Mouse (Mus musculus): Measurements from ENCODE around the gene Cntln. TPM values are rescaled to one million over a fixed set of nuclear protein-coding genes. Genes with fewer than 3 reads are reported as not detected.

Cntln gene
- total RNA-seq (2021), result 10 to 100 TPM; 23.6 to 24.4 TPM
- long read RNA-seq, experiment 1, partial matches to known transcripts, result 0 of 4 reads
- long read RNA-seq, experiment 1, other reads (novel, unspliced or antisense), result 3 of 4 reads
- long read RNA-seq, experiment 2, full-length matches to known transcripts, result 11 of 21 reads
- long read RNA-seq, experiment 2, partial matches to known transcripts, result 5 of 21 reads
- long read RNA-seq, experiment 2, other reads (novel, unspliced or antisense), result 5 of 21 reads

DNA sequence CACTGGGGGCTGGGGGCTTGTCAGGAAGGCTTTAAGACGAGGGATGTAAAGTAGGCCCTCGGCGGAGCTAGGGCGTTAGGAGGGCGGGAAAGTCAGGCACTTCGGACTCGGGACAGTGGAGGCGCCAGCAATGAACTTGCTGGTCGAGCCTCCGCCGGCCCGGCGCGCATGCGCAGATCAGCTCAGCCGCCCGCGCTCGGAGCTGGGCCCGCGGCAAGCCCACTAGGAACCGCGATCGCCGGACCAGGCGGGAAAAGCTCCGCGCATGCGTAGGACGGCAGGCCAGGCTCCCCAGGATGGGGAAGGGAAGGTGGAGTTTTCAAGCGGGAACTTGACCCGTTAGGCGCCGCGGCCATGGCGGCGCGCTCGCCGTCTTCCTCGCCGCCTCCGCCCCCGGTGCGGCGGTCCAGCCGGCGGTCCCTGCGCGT, at the start of gene Cntln:
Cntln (plus strand) TSS at position 199 of the 428 bp plus-strand sequence.
- DNase-seq (ENCODE audit: low spot score in 2 of 2), result peak; percentile 85 to 91

DNA sequence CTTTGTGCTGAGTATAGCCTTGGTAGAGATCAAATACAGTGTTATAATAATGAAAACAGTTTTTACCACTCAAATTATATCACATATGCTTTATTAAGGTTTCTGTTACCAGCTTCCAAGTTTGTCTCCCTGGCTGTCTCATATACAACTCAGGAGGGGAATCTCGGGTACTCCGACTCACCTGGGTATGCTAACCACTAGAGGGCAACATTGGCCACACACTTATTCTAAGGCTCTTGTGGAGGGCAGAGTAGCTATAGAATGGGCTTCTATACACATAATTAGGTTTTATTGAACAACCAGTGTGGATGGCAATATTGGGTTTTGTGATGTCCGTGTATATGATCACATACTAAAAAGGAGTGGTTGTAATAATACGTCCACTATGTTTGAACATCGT, 47.1 kb upstream of the Cntln start:
- no peak for DNase-seq (ENCODE audit: low spot score in 2 of 2)

DNA sequence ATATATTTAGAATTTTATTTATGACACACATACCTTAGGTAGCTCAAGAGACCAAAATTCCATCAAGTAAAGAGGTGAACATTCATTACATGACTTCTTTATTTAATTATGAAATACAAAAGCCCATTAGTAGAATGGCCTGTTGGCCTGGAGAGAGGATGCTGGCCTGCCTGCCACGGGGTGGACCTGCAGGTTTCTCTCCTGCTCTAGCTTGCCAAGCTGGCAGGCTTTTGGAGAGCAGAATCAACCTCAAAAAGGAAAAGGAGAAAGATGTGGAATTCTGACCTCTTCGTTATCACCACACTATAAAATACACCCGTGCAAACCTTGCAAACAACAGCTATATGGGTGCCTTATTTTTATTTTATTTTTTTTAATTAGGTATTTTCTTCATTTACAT, 45.6 kb upstream of the Cntln start:
- DNase-seq (ENCODE audit: low spot score in 2 of 2), result no peak

DNA sequence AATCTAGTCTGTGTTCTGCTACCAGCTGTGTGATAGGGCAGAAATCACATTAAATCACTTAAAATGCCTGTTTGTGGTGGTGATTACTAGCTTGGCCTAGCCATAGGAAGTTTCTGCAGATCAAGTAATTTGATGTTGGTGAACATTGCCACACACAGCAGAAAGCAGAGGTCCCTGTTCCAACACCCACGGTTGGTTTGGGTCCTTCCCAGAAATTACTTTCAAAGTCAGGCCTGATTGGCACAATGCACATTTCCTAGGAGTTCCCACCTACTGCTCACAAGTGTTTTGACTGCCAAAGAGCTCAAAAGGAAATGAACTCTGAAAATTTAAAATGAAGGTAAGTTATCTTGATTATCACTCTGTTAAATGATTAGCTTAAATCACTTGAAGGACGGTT, 44.6 kb upstream of the Cntln start:
- DNase-seq (ENCODE audit: low spot score in 2 of 2), result no peak

DNA sequence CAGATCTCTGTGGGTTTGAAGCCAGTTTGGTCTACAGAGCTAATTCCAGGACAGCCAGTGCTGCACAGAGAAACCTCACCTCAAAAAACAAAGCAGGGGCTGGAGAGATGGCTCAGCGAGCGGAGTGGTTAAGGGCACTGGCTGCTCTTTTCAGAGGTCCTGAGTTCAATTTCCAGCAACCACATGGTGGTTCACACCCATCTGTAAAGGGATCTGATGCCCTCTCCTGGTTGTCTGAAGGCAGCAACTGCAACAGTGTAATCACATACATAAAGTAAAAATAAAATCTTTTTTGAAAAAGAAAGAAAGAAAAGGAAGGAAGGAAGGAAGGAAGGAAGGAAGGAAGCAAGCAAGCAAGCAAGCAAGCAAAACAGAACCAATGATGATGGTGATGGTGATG, 26.5 kb upstream of the Cntln start:
- DNase-seq (ENCODE audit: low spot score in 2 of 2), result no peak

DNA sequence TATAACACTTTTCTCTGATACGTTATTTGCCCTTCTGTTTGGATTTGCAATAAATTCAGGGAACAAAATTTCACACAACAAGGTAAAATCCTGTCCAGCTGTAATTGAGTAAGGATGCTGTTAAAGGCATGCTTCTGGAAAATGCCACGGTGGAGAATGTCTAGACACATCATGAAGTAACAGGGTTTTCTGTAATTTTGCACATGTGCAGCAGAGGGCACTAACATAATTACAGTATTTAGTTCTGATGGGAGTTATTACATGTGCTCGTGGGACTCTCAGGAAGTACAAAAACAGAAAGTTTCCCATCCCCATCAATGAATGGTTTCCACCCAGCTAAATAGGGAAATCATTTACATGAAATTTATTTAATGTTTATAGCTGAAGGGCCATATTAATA, 7.8 kb upstream of the Cntln start:
- no peak for DNase-seq (ENCODE audit: low spot score in 2 of 2)

DNA sequence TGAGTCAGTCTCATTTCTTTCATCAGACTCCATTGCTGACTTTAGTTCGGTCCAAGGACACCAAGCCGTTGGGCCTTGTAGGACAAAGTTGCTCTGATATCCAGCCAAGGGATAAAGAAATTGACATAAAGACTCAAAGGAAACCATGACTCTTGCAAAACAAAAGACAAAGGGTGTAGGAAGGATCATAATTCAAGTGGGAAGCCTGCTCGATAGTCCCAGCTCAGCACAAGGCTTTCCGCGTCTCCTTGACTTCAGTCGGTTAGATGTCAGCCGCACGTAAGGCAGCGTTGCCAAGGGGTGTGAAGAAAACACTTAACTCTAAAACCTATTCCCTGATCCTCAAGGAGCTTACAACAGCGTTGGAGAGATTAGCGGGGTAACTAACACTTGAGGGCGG, 463 bp upstream of the Cntln start:
- DNase-seq (ENCODE audit: low spot score in 2 of 2), result no peak

DNA sequence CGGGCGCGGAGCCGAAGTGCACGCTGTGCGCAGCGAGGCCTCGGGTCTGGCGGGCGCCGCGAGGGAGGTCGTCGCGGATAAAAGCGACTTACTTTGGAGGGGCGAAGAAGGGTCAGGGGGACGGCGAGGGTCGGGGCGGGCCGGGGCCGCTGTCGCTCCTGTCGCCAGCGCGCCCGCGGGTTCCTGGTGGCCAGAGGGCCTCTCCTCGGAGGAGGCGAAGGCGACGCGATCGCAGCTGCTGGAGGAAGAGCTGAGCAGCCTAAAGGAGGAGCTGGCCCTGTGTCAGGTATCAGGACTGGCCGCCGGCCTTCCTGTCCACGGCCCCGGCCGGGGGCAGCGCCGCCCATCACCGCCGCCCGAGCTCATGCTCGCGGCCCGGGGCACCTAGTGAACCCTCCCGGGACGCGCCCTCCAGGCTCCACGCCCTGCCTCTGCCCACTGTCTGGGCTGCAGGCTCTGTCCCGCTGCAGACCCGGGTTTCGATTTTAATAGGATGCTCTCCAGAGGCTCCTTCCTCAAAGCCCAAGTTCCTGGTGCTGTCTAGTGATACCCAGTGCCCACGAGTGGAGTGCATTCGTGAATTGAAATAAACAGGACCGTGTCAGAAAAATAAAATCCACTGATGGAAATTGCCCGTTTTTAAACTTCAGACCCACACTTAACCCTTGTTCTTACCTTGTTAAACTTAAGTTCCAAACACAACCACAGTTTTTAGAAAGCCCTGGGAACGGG, 596 bp downstream of the Cntln start:
- peak; percentile 17 to 20 for DNase-seq (ENCODE audit: low spot score in 2 of 2)

DNA sequence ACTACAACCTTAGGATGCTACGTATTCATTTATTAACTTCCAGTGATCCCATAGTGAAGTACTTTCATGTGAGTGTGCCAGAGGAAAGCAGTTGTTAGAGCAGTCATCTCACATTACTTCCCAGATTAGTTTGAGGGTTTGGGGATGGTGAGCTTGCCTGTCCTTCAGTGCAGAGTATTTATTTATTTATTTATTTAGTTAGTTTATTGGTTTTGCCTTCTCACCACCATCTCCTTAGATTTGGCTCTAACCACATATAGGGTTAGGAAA, 1.1 kb downstream of the Cntln start:
- DNase-seq (ENCODE audit: low spot score in 2 of 2), result no peak

DNA sequence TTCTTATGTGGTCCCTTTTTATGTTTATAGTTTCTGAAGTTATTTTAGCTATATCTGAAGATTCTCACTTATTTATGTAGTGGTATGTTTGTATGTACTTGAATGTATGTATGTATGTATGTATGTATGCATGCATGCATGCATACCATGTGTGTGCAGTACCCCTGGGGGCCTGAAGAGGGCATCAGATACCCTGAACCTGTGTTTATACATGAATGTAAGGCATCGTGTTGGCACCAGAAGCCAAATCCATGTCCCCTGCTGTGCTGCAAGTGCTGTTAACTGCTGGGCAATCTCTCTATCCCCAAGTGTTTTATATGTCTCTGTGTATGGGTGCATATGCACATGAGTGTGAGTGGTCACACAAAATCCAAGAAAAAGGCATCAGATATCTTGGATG, 34.3 kb downstream of the Cntln start:
- no peak for DNase-seq (ENCODE audit: low spot score in 2 of 2)

DNA sequence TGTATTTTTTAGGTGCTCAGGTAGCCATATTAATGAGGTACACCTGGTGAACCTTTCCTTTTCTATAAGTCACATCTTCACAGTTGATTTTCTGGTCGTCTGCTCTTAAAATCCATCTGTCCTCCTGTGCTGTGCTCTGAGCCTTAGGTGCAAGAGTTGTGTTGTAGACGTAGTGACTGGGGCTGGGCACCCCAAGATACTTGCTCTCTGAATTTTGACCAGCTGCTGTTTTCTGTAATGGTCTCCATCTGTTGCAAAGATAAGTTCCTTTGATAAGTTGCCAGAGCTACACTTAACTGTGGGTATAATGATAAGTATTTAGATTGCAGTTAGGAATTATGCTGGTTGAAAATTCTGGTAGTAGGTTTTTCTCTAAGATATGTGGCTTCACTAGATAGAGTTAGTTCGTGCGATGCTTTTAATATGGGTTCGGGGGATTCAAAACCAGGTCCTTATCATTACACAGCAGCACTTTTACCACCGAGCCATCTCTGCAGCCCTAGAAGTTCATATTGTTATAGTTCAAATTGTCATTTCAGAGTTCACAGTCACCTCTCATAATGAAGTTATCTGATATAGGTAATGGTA, 50.3 kb downstream of the Cntln start:
- DNase-seq (ENCODE audit: low spot score in 2 of 2), result no peak

DNA sequence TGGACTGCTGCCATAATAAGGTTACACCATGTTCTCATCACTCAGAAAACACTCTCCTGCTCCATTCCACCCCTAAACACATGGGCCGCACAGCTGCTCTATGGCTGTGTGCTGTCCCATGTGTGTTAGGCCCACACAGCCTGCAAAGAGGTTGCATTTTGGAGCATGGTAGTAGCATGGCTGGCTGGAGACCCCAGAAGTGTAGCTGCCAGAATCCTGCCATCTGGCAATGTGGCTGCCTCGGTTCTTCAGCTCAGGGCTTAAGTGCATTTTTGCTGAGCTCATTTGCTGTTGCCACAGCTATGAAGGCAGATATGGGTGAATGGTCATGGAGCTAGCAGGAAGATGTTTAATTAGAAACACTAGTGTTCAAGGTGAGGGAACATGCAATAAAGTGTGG, 58.0 kb downstream of the Cntln start:
- DNase-seq (ENCODE audit: low spot score in 2 of 2), result no peak

DNA sequence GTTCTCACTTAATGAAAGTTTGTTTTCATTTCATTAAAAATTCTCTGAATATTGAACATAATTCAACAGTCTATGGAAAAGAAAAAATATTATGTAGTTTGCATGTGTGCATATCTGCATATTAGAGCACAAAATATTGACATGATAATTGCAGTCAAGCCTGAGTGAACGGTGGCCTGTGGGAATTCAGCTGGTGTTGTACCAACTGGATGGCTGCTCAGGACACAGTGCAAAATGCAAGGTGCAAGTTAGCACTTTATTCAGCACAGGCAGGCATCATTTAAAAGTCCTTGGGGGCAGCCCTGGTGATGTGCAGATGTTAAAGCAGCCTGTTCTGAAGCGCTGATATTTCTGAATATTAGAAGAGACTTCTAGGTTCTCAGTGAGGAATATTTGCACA, 58.5 kb downstream of the Cntln start:
- DNase-seq (ENCODE audit: low spot score in 2 of 2), result no peak

DNA sequence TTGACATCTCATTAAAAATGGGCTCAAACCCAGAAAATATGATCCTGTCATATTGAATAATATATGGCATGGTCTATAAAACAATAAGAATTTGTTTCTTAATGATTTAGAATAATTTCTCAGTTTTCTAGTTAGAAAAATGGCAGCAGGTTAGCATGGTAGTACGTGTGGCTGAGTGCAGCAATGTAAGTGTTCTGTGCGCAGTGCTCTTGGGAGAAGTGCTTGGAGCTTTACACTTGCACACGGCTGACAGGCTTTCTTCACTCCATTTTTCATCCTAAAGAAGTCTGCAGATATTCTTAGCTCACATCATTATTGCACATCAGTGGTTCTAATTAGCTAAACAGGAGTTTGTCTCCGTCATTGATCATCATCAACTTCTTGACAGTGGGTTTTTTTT, 60.0 kb downstream of the Cntln start:
- no peak for DNase-seq (ENCODE audit: low spot score in 2 of 2)

DNA sequence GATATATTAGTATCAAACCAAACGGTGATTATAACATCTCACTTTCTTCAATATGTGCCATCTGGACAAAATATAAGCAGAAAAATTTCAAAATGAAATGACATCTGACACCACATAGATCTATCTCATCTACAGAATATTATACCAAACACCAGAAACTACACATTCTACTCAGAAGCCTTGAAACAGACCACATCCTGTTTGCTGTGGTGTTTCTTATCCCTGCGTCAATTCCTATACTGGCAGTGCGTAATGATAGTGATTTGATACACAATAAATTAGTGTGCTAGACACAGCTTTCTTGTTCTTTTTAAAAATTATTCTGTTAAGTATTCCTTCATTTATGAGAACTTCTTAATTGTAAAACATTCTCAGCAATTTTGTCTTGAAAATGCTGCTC, 62.3 kb downstream of the Cntln start:
- DNase-seq (ENCODE audit: low spot score in 2 of 2), result no peak

DNA sequence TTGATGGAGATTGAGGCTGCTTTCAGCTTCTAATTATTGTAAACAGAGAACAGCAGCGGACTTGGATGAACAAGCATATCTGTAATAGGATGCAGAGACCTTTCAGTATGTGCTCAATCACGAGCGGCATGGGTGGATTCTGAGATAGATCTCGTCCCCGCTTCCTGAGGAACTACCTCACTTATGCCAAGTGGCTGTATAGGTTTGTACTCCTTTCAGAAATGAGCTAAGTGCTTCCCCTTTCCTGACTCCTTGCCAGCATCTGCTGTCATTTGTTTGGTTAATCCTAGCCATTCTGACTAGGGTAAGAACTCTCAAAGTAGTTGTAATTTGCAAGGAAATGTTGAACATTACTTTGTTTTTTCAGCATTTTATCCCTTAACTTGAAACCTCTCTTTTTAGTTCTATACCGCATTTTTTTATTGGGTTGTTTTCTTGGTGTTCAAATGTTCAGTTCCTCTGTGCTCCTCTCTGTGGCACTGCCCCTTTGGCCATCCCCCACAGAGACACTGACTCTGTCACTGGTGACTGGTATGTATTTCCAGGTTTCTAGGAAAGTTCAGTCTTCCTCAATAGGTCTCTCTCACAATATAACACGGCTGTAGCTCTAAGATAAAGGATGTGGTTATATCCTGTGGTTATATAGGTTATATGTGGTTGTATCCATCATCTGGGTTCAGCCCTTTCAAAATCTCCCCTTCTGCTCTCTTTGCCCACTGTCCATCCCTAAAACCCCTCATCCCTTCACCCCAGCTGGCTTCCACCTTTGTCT, 93.0 kb downstream of the Cntln start:
- DNase-seq (ENCODE audit: low spot score in 2 of 2), result no peak

DNA sequence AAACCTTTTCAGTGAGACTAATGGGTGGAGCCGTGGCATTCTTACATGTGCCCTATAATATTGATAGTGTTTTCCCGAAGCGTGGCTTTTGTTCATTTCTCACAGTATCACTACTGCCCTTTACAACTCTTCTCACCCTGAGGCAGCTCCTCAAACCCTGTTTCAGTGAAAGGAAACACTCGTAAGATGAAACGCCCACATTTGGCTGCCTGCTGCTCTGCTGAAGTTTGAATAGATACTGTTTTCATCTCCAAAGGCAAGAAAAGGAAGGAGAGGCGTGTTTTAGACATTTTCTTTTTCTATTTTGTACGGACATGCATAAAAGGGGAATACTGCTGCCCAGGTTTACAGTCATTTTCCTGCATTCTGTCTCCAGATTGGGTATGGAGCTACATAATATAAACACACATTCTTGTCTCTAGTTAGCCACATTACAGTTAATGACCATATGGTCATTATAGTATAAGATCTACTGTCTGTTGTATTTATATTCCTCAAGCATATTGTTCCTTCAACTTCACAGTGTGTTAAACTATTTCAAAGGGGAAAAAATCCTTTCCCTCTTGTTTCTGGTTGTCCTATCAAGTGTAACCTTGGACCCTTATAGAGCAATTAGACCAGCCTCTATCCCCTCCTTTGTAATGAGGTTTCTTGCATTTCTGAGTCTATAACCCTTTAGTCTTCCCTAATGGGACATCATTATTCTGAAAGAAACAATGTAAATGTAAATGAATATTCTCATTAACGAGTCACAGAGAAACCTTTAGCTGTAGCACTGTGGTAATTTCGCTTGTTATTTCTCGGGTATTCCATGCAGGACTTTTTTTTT, 111.6 kb downstream of the Cntln start:
- no peak for DNase-seq (ENCODE audit: low spot score in 2 of 2)

DNA sequence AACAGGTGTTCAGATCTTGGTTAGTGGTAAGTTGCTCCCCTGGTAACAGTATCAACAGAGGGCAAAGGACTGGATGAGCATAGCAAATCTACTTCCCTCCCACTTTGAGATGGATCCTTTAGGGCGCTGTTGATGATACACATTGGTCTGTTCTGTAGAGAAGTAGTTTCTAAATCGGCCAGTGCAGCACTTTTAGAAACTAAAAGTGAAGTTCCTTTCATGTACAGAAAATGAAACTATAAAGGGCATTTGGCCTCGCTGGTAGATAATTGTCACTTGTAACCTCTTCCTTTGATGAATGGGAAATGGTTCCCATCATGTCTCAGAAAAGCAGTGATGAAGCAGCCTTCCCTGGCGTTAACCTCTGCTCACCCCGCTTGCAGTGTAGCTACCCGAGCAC, 121.5 kb downstream of the Cntln start:
- DNase-seq (ENCODE audit: low spot score in 2 of 2), result no peak

DNA sequence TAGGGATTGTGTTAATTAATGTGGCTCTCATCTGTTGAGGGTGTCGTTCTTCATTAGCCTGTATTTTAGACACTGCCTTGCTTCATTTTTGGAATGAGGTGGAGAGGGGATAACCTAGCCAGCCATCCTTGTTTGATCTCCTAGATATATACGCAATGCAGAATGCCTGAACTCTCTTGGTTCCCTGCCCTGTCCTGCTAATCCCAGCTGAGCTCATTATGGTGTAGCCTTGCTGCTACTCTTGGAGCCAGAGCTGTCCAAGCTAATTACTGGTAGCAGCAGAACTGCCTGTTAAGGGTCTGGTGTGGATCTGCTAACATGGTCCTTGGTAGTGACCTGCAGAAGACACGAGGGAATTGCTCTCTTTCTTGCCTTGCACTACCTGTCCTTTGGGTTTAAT, 122.7 kb downstream of the Cntln start:
- no peak for DNase-seq (ENCODE audit: low spot score in 2 of 2)

DNA sequence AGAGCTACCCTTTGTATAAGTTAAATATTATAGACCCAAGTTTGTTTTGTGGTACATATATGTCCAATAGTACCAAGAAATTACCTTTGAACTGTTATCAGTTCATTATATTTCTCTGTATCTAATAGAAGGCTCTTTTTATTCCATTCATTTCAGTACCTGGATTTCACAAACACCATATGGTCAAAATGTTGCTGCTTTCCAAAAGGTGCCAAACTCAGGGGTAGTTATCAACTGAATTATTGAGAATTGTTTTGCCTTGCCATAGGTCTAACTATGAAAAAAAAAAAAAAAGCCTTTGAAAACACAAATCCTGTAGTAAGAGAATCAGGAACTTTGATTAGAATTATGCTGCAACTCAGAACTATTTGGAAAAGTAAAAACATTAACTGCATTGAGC, 126.7 kb downstream of the Cntln start:
- DNase-seq (ENCODE audit: low spot score in 2 of 2), result no peak

DNA sequence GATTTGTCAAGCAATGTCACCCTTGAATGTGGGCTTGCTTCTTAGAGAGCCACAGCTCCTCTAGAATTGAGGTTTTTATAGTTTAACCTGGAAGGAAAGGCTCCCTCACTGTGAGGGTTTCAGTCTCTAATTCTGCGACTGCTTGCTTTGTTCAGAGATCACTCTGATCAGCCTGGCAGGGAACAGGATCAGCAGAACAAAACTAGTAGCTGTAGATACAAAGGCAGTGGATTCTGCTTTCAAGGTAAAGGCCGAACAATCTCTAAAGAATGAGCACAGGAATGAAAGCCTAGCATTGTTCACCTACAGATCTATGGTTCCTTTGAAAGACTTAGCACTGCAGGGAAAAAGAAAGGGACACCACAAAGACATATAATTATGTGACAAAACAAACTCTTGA, 161.6 kb downstream of the Cntln start:
- no peak for DNase-seq (ENCODE audit: low spot score in 2 of 2)
